Mouse (Mus musculus) stomach, postnatal 0 days (tissue): ENCODE data around the gene Fkbp8.

Source experiments
- CTCF ChIP-seq: IDR thresholded peaks from 2 replicates; pipeline ENCODE4 v1.5.1; 2016; ENCODE audit warnings: antibody characterized with exemption, low read depth, mild to moderate bottlenecking, moderate library complexity
- EP300 ChIP-seq: optimal IDR thresholded peaks from 2 replicates; pipeline ENCODE3; 2016; ENCODE audit warnings: antibody characterized with exemption

DNA sequence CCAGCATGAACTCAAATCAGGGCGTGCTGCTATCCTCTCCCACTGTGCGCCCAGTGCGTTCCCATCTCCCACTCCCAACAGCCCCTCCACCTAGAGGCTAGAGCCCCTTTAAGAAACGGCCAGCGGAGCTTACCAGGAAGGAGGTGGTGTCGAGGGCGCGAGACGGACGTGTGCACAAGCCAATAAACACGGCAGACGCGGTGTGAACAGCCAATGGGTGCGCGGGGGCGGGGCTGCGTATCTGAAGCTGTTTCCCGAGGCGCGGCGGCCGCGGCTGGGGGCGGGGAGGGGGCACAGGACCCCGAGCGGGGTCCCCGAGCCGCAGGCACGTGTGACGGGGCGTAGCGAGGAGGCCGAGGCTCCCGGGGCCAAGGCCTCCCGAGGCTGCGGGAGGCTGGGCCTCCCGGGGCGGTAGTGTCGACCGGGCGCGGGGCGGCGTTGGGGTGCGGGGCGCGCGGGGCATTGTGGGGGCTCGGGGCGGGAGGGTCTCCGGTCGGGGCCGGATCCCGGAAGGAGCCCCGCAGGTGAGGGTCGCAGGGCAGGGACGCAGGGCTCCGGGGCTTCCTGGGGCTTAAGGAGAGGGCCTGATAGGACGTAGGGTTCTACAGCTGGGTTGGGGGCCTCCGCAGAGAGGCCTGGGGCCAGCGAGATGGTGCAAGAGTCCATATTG, at the start of gene Fkbp8, which contains the start of gene Kxd1:
- no peak for TF ChIP-seq EP300
- TF ChIP-seq CTCF: peak; percentile 39
